Mouse (Mus musculus) natural killer cell, adult 2 months (primary cell): Measurements from ENCODE around the gene Gpr165.

Experiments used
- DNase-seq, 2 experiments: peaks; one replicate each; pipeline ENCODE4 v3.0.0; 2022; ENCODE audit warnings: low spot score in 2 of 2

Gene Gpr165

GRCm38 (mm10) chrX:96712907-96713774 is at the start of gene Gpr165:
Gene Gpr165, plus strand, starts transcription at chrX:96713441.
- DNase-seq, result no peak

- DNase-seq, result no peak
Observed at GRCm38 (mm10) chrX:96674871-96675270, 38.4 kb upstream of the Gpr165 start.
